Mouse (Mus musculus) v-Abl transformed pro-B cells (cell line): ENCODE data around the gene Phc2.

Source experiments
- in situ Hi-C, 2 experiments: fragments of 400-800 bp; cut with MboI; formaldehyde crosslinking; loops; one replicate each; pipeline ENCODE4 v1.15.1; 2025; ENCODE audit not compliant: unreplicated experiment in 2 of 2

Phc2 gene

GRCm38 (mm10) chr4:128712941-128713340 lies 58.4 kb downstream of the Phc2 start:
- in situ Hi-C loops = loop anchor here (5.0 to 25.0 kb wide), 5 partner anchors 64 to 374 kb away; partner anchors contain the start of gene Zscan20 (in 1 of the 2)

- in situ Hi-C loops = loop anchor here (10.0 to 25.0 kb wide), 2 partner anchors 239 to 372 kb away; no protein-coding TSS in a partner anchor
Measured at GRCm38 (mm10) chr4:128715241-128716204, 61.0 kb downstream of the Phc2 start.

- in situ Hi-C loops = loop anchor here (10.0 to 25.0 kb wide), 2 partner anchors 239 to 371 kb away; no protein-coding TSS in a partner anchor
Measured at GRCm38 (mm10) chr4:128716279-128716678, 61.8 kb downstream of the Phc2 start.

DNA sequence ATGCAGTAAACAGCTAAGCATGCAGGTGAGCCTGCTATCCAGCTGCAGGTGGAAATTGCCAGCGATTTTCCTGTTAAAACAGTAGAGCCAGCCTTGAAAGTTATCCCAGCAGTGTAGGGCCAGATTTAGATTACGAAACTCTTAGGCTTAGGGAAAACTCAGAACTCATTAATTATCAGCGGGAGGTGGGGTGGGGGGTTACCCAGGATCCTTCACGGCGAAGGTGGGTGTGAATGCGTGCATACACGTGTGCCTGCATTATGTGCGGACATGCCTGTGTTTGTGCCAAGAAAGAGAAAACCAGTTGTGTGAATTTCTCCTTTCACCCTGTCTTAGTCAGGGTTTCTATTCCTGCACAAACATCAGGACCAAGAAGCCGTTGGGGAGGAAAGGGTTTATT lies 62.2 kb downstream of the Phc2 start:
- in situ Hi-C loops = loop anchor here (10.0 to 25.0 kb wide), 2 partner anchors 238 to 371 kb away; no protein-coding TSS in a partner anchor

GRCm38 (mm10) chr4:128720110-128720509 lies 65.6 kb downstream of the Phc2 start:
- in situ Hi-C loops = loop anchor here (25.0 kb wide), 1 partner anchor 367 kb away; no protein-coding TSS in a partner anchor

DNA sequence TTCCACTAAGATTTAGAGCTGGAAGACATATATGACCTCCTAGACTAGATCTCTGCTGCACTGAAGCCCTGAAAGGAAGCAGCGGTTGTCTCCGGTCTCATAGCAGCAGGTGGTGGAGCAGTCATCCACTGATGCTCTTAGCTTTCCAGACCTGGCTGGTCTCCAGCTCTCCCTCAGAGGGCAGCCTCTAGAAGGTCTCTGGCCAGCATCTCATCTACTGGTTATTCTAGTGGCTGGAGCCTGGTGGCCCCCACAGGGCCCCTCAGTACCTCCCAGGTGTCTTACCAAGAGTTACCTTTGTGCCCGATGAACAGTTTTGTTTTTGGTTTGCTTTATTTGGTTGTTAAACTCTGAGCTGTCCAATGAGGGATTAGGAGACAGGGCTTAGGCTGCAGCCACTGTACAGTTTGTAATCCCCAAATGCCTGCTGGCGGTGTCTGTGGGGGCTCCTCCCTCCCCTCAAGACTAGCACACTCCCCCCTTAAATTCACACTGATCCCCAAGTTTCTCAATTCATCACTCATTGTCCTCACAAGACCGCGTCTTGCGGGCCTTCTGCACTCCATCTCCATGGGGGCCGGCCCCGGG lies 66.7 kb downstream of the Phc2 start:
- in situ Hi-C loops = loop anchor here (25.0 kb wide), 1 partner anchor 366 kb away; no protein-coding TSS in a partner anchor

DNA sequence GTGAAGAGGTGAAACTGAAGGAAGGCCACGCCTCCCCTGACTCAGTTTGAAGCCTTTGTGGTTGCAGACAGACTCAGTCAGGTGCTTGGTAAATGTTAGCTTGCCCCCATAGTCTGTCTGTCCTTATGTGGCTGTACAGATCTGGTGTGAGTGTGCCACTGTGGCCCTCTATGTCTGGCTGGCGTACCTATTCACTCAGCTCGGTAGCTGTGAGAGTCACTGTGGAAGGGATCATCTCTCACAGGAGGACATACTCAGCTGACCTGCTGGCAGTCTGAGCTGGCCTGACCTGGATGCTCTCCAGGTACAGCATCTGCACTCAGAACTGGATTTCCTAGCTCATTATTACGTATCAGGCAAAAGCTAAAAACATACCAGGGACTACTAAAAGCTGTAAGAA lies 67.3 kb downstream of the Phc2 start:
- in situ Hi-C loops = loop anchor here (25.0 kb wide), 1 partner anchor 366 kb away; no protein-coding TSS in a partner anchor

DNA sequence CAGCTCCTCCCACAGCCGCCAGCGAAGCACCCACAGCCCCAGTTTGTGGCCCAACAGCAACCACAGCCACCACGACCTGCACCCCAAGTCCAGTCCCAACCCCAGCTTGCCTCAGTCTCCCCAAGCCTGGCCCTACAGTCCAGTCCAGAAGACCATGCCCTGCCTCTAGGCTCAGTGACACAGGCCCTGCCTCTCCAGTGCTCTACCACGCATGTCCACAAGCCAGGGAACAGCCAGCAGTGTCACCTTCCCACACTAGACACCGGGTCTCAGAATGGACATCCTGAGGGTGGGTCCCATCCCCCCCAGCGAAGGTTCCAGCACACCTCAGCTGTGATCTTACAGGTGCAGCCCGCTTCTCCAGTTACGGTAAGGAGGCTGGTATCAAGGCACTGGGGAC lies 68.4 kb downstream of the Phc2 start:
- in situ Hi-C loops = loop anchor here (25.0 kb wide), 1 partner anchor 364 kb away; no protein-coding TSS in a partner anchor

DNA sequence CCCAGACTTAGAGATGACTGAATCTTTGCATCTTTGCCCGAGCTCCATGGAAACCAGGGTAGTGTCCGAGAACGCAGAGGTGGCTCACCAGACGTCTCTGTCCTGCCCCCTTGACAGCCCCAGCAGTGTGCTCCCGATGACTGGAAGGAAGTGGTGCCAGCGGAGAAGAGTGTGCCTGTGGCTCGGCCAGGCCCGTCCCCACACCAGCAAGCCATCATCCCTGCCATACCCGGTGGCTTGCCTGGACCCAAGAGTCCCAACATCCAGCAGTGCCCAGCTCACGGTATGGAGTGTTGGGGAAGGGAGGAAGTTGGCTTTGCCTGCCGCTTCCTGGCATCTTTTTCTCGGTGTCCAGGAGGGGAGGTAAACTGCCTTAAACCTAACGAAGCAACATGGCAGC lies 68.9 kb downstream of the Phc2 start:
- in situ Hi-C loops = loop anchor here (25.0 kb wide), 1 partner anchor 364 kb away; no protein-coding TSS in a partner anchor

- in situ Hi-C loops = loop anchor here (25.0 kb wide), 1 partner anchor 363 kb away; no protein-coding TSS in a partner anchor
Measured at GRCm38 (mm10) chr4:128724059-128724458, 69.6 kb downstream of the Phc2 start.

- in situ Hi-C loops = no loop called here
Measured at GRCm38 (mm10) chr4:128727019-128727720, 72.7 kb downstream of the Phc2 start.

DNA sequence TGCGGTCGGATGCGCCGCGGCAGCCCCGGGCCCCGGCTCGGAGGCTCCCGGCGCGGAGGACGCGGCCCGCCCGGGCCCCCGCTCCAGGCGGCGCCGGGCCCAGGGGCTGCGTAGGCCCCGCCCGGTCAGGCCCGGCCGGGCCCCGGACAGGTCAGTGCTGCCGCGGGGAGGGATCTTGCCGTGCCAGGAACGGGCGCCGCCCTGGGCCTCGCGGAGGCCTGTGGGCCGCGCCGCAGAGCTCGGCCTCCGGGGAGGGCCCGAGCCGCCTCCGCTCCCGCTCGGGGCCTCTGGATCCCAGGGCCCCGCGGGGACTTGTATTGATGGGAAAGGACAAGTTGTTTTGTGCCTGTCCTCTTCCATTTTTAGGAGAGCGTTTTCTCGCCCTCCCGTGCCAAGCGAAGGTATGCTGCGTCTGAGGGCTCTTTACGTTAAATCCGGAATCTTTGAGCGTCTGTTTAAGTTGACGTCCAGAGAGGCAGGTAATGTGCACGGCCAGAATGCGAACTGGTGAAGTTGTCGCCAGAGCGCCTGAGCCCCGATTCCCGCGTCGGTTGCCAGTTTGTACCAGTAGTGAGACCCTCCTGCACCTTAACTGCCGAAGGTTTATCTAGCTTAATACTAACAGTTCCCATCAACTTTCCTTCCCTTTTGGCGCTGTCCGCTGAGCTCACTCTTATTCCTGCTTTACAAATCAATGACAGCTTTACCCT lies 73.4 kb downstream of the Phc2 start:
- in situ Hi-C loops = no loop called here

DNA sequence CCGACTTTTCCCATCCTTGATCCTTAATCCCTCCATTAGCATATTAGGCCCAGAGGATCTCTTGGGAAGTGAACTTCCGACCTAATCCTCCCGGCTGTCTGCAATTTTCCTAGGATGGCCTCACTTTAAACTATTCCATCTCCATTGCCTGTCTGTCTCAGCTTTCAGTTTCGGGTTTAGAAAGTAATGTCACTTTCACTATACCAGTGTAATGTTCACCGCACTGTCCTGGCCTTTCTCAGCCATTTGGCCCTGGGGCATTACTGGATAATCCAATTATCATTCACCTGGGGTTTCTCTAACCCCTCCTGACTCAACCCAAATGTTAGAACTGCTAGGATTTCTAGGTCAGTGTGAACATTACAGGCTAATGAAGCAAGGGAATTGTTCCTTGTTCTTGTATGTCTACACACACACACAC lies 73.9 kb downstream of the Phc2 start:
- in situ Hi-C loops = no loop called here

DNA sequence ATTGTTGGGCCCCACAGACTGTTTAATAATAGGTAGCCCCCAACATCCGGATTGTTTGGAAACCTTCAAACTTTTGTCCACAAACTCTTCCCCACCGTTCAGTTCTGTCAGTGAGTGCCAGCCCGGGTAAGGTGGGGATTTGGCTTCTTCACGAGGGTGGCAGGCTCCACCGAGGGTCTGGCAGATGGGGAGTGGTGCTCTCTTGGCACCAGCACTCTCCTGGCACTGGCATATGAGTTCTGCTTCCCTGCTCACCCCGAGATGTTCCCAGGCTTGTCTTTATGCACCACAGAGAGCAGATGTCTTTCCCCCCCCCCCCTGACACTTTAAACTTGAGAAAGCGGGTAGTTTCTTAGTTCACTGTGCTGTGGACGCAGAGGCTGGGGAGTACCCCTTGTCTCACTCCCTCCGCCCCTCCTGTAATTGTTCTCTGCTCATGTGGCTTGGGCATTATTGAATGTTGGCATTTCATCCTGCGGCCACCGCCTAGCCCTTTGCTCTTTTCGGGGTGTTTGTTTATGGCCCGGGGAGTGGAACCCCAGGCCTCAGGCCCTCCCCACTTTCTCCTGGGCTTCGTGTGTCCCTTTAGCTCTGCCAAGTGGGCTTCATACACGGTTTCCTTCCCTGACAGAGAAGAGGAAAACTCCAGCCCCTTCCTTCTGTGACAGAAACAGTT lies 74.7 kb downstream of the Phc2 start:
- in situ Hi-C loops = no loop called here

- in situ Hi-C loops = no loop called here
Measured at GRCm38 (mm10) chr4:128729709-128730037, 75.2 kb downstream of the Phc2 start.

DNA sequence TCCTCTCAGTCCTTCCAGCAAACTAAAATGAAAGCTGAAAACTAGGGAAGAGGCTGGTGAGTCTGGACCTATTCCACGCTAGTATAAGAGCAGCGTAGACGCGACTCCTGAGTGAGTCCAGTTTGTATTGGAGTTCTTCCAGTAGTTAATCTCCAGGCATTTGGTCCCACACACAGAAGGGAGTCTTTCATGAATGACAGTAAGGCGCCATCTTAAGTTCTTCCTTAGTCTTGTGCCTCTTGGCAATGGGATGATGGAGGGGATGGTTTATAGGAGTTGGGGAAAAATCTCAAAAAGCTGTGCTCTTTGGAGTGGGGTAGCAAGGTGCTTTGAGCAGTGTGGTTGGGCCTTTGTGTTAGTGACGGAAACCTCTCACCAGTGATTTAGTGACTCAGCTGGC lies 75.8 kb downstream of the Phc2 start:
- in situ Hi-C loops = no loop called here

- in situ Hi-C loops = no loop called here
Measured at GRCm38 (mm10) chr4:128732794-128733193, 78.3 kb downstream of the Phc2 start.

GRCm38 (mm10) chr4:128733496-128733895 lies 79.0 kb downstream of the Phc2 start:
- in situ Hi-C loops = no loop called here

DNA sequence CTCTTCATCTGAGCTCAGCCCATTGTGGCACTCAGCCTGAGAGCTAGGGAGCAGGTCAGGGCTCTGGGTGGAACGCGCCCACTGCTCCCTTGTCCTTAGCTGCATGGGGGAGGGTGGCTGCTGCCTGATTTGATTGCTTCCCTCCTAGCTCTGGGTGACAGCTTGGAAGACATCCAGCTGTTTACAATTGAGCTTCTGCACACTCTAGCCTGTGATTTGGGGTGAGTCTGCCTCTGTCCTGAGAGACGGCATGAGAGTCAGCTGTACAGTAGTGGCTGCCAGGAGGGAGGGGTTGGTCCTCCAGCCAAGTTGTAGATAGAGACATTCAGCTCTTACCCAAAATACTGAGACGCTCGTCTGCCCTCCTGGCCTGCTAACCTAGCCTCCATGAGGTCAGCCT lies 79.7 kb downstream of the Phc2 start:
- in situ Hi-C loops = no loop called here
